9 mouse cellular contexts compared by ENCODE assay signal in genomic region chr4:48634058-48634457, GRCm38 (mm10). TPM values are rescaled to one million over a fixed set of nuclear protein-coding genes. Genes with fewer than 3 reads are reported as not detected.
DNase-seq lines count a peak whose midpoint lies in the region; ATAC-seq and TF ChIP-seq lines count a peak whose summit lies in the region.
"Had no signal": no experiment of that assay in that cellular context is flagged by ENCODE, and none has a peak within 500 bp of the region (broad histone marks: within the 10 kb centered on the region; RNA-seq: fewer than 3 reads in every experiment).

No protein-coding gene starts in this region.

- peaks cover 79% of the 10 kb centered on the region for H3K36me3 ChIP-seq in hindbrain, embryonic 10.5 days
- peaks cover 39% of the 10 kb centered on the region for H3K36me3 ChIP-seq in hindbrain, embryonic 14.5 days (replicated peaks; ENCODE audit: control insufficient read depth, insufficient read depth)
- peaks cover 23% of the 10 kb centered on the region for H3K36me3 ChIP-seq in lung, embryonic 14.5 days (ENCODE audit: insufficient read depth)

- no peak overlapping the region for H3K27ac ChIP-seq in hindbrain, embryonic 10.5 days
- H3K27ac ChIP-seq in hindbrain, embryonic 14.5 days = no peak overlapping the region
- no peak overlapping the region for H3K27ac ChIP-seq in lung, embryonic 14.5 days (ENCODE audit: low read depth)
- H3K27ac ChIP-seq: lung, embryonic 15.5 days had no signal

- DNase-seq in hindbrain, embryonic 10.5 days (ENCODE audit: low spot score) = peak; percentile 46
- no peak for DNase-seq in hindbrain, embryonic 14.5 days (ENCODE audit: low spot score)
- DNase-seq in ES-CJ7 (ENCODE audit: low read depth, low spot score) (peak; percentile 63), MN1 (ENCODE audit: low spot score) (no peak)
- peak; percentile 34 for DNase-seq in embryo, embryonic 9.5 days (ENCODE audit: extremely low spot score)
- peak; percentile 57 for DNase-seq in lung, embryonic 14.5 days
- DNase-seq in testis, postnatal 10 days (ENCODE audit: low spot score) = no peak

- WGBS in hindbrain, embryonic 10.5 days = 84% methylated on average over 2 of the region's 2 CpGs
- WGBS in hindbrain, embryonic 14.5 days = 83% methylated on average over 2 of the region's 2 CpGs
- 52% methylated on average over 2 of the region's 2 CpGs for WGBS in lung, embryonic 14.5 days

- no peak overlapping the region for H3K4me3 ChIP-seq in hindbrain, embryonic 10.5 days
- H3K4me3 ChIP-seq in hindbrain, embryonic 14.5 days (replicated peaks; ENCODE audit: low read length) = no peak overlapping the region
- no peak overlapping the region for H3K4me3 ChIP-seq in lung, embryonic 14.5 days (ENCODE audit: low read depth, low read length)
- H3K4me3 ChIP-seq: lung, embryonic 15.5 days had no signal

- H3K9me3 ChIP-seq in hindbrain, embryonic 10.5 days = no peaks in the 10 kb centered on the region
- no peaks in the 10 kb centered on the region for H3K9me3 ChIP-seq in hindbrain, embryonic 14.5 days (ENCODE audit: control insufficient read depth, low read length)
- no peaks in the 10 kb centered on the region for H3K9me3 ChIP-seq in lung, embryonic 14.5 days (ENCODE audit: low read depth, low read length)
- H3K9me3 ChIP-seq: lung, embryonic 15.5 days had no signal

- TF ChIP-seq CTCF in lung, embryonic 14.5 days (IDR thresholded peaks at IDR 0.05; ENCODE audit: low read depth) = peak; percentile 62

- H3K4me2 ChIP-seq in hindbrain, embryonic 14.5 days (replicated peaks) = no peak overlapping the region
- no peak overlapping the region for H3K4me2 ChIP-seq in lung, embryonic 14.5 days
- H3K4me2 ChIP-seq: lung, embryonic 15.5 days had no signal

- H3K9ac ChIP-seq in hindbrain, embryonic 14.5 days = no peak overlapping the region
- no peak overlapping the region for H3K9ac ChIP-seq in lung, embryonic 14.5 days
- H3K9ac ChIP-seq: lung, embryonic 15.5 days had no signal

- no peaks in the 10 kb centered on the region for H3K27me3 ChIP-seq in hindbrain, embryonic 10.5 days (ENCODE audit: insufficient read depth, poor library complexity, severe bottlenecking)
- no peaks in the 10 kb centered on the region for H3K27me3 ChIP-seq in hindbrain, embryonic 14.5 days (ENCODE audit: control insufficient read depth, insufficient read depth, low read length)
- H3K27me3 ChIP-seq in lung, embryonic 14.5 days (ENCODE audit: insufficient read depth, low read length) = no peaks in the 10 kb centered on the region
- H3K27me3 ChIP-seq: lung, embryonic 15.5 days had no signal

- ATAC-seq in hindbrain, embryonic 14.5 days (ENCODE audit: low FRiP score) = no peak
- no peak for ATAC-seq in lung, embryonic 14.5 days (ENCODE audit: insufficient read depth)
- no peak for ATAC-seq in frontal cortex, adult (ENCODE audit: low TSS enrichment)

- H3K4me1 ChIP-seq in hindbrain, embryonic 10.5 days (replicated peaks) = peaks cover 20% of the 10 kb centered on the region
- no peaks in the 10 kb centered on the region for H3K4me1 ChIP-seq in hindbrain, embryonic 14.5 days (replicated peaks; ENCODE audit: control insufficient read depth, insufficient read depth, low read length)
- H3K4me1 ChIP-seq in lung, embryonic 14.5 days (ENCODE audit: insufficient read depth) = no peaks in the 10 kb centered on the region
- H3K4me1 ChIP-seq: lung, embryonic 15.5 days had no signal

RNA-seq across cellular contexts. Expression of gene Cavin4, which starts 29.3 kb away (rescaled TPM):
- polyA plus RNA-seq in hindbrain, embryonic 10.5 days (2016; fragmentation: Nextera tagmentation; extraction: Ambion mirVana) = 0.93 and 1.7 TPM in 2 replicates
- 1.2 and 1.7 TPM in 2 replicates for polyA plus RNA-seq in hindbrain, embryonic 14.5 days (2014; fragmentation: Nextera tagmentation; extraction: Ambion mirVana)
- 0.91 and 1.6 TPM in 2 replicates for polyA plus RNA-seq in lung, embryonic 14.5 days (2014; fragmentation: Nextera tagmentation; extraction: Ambion mirVana)

RNA-seq across cellular contexts. Expression of gene Tmeff1, which starts 49.1 kb away (rescaled TPM):
- polyA plus RNA-seq in hindbrain, embryonic 10.5 days (2016; fragmentation: Nextera tagmentation; extraction: Ambion mirVana) = 118 and 175 TPM in 2 replicates
- 333 and 365 TPM in 2 replicates for polyA plus RNA-seq in hindbrain, embryonic 14.5 days (2014; fragmentation: Nextera tagmentation; extraction: Ambion mirVana)
- polyA plus RNA-seq in lung, embryonic 14.5 days (2014; fragmentation: Nextera tagmentation; extraction: Ambion mirVana) = 77.7 and 84.0 TPM in 2 replicates

Comparison
In these comparisons a context has a peak if more than half of its experiments do, and no peak if none do; other contexts are left out.
1. DNase-seq: peak in hindbrain, embryonic 10.5 days (single experiment), ES-CJ7 (single experiment), embryo, embryonic 9.5 days (single experiment) and lung, embryonic 14.5 days (single experiment); none in hindbrain, embryonic 14.5 days (single experiment), MN1 (single experiment) and testis, postnatal 10 days (single experiment).